Mouse (Mus musculus) right cerebral cortex, adult 2 months (tissue): ENCODE data around the gene Lpar5.
"Not testable (repeated sequence)": the region's sequence is repeated elsewhere in the genome, so short reads cannot be mapped to it uniquely, and the experiment has no call there.

Experiments used
- DNase-seq, 2 experiments: peaks; one replicate each; pipeline ENCODE4 v3.0.0; 2021 to 2022; ENCODE audit warnings: low spot score in 2 of 2

Lpar5 gene

DNA sequence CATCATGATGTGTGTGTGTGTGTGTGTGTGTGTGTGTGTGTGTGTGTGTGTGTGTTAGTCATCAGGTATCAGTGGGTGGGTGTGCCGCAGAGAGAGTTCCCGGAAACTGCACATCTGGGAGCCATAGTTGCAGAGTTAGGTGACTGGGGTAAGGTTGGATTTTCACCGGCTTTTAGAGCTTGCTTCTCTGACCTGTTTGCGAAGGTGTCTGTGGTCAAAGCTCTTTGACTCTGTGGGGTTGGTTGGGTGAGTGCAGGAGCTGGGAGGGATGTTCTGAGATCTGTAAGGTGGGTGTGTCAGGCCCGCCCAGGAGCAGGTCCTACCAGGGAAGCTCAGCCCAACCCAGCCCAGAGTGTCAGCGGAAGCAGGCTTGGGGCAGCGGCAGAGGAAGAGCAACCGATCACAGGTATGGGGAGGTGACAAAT lies at the start of gene Lpar5:
Gene Lpar5 (plus strand): TSS at position 350 of the 425 bp plus-strand sequence.
- no peak for DNase-seq

GRCm38 (mm10) chr6:125030532-125030931 lies 37.2 kb upstream of the Lpar5 start:
- not testable (repeated sequence) for DNase-seq

DNA sequence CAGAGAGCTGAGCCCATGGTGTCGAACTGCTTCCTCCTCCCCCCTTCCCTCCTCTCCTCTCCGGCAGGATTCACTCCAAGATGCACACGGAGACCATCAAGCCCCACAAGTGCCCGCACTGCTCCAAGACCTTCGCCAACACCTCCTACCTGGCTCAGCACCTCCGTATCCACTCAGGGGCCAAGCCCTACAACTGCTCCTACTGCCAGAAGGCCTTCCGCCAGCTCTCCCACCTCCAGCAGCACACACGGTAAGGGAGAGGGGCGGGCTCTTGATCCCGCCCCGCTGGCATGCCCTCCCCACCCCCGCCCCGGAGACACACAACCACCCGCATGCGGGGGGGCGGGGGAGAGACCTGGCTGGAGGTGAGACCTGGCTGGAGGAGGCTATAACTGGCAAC lies 36.1 kb upstream of the Lpar5 start:
- no peak for DNase-seq

GRCm38 (mm10) chr6:125038666-125039065 lies 29.1 kb upstream of the Lpar5 start:
- no peak for DNase-seq

DNA sequence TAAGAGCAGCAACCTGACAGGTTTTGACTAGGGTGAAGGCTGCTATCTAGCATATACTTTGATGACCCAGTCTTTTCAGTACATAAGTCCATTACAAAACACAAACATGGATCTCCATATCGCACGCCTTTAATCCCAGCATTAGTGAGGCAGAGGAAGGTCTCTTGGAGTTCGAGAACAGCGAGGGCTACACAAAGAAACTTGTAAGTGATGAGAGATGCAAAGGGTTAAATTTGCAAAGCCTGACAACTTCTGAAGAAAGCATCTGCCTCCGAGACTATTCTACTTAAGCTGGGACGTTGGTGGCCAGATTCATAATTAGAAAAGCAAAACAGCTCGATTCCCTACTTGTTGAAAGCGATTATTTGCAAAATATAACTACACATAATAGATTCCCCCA lies 28.6 kb upstream of the Lpar5 start:
- DNase-seq: no peak

GRCm38 (mm10) chr6:125039533-125040153 lies 28.1 kb upstream of the Lpar5 start, which contains the start of gene Ing4:
Ing4 (plus strand) TSS chr6:125039760.
- DNase-seq: peak; percentile 87 to 94

GRCm38 (mm10) chr6:125040221-125040620 lies 27.5 kb upstream of the Lpar5 start:
- no peak for DNase-seq

DNA sequence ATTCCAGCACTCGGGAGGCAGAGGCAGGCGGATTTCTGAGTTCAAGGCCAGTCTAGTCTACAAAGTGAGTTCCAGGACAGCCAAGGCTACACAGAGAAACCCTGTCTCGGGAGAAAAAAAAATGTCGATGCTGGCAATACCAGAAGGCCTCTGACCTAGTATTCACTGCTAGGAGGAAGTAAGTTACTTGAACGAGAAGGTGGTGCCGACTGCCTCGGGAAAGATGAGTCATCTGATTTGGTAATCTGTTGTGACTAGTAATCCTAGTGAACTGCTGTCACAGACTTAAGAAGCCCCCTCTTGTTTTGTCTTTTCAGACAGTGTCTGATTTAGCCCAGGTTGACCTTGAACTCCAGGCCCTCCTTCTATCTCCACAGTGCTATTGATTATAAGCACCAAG lies 26.7 kb upstream of the Lpar5 start:
- no peak for DNase-seq

DNA sequence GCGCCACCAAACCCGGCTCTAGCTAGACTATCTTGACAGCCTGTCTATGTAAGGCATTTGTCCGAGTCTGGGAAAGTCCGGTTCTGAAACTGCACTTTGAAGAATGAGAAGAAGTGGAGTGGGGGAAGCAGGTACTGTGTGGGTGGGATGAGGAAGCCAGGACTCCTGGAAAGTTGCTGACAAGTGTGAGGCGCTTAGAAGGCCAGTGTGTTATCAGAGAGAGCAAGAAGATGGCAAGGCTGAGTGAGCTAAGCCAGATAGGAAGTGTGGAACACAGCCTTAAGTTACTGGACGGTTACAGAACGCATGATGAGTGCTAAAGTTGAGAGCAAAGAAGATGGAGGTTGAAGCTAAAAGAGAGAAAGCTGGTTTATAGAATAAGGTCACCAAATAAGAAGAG lies 25.6 kb upstream of the Lpar5 start:
- no peak for DNase-seq

GRCm38 (mm10) chr6:125046691-125047090 lies 21.0 kb upstream of the Lpar5 start:
- peak; percentile 78 for DNase-seq

DNA sequence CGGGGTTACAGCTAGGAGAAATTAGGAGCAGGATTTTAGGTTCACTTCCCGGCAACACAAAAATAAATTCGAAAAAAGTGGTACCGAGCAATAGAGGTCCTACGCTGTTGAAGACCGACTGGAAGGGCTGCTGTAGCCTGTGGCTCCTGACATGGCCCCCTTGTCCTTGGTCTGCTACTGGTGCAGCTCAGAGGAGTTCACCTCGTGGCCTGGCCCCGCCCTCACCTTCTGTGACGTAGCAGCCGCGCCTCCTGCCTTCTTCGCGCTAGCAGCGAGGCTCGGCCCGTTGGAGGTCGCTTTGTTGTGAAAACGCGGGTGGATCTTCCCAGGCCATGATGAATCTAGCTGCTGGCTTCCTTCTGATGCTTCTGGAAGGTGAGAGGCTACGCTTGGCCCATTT lies 18.0 kb upstream of the Lpar5 start, which contains the start of gene Acrbp:
Gene Acrbp (plus strand): TSS at position 12 of the 400 bp plus-strand sequence.
- DNase-seq: no peak

- no peak for DNase-seq
Observed at GRCm38 (mm10) chr6:125051237-125051636, 16.5 kb upstream of the Lpar5 start.

- DNase-seq: no peak
Observed at GRCm38 (mm10) chr6:125061493-125061892, 6.2 kb upstream of the Lpar5 start.

GRCm38 (mm10) chr6:125062511-125062910 lies 5.2 kb upstream of the Lpar5 start:
- DNase-seq: no peak

GRCm38 (mm10) chr6:125063906-125064305 lies 3.8 kb upstream of the Lpar5 start:
- no peak for DNase-seq

- DNase-seq: not testable (repeated sequence)
Observed at GRCm38 (mm10) chr6:125065223-125065622, 2.5 kb upstream of the Lpar5 start.

- DNase-seq: peak in 1 of 2 experiments; percentile 21
Observed at GRCm38 (mm10) chr6:125071170-125071895, 3.6 kb downstream of the Lpar5 start.

DNA sequence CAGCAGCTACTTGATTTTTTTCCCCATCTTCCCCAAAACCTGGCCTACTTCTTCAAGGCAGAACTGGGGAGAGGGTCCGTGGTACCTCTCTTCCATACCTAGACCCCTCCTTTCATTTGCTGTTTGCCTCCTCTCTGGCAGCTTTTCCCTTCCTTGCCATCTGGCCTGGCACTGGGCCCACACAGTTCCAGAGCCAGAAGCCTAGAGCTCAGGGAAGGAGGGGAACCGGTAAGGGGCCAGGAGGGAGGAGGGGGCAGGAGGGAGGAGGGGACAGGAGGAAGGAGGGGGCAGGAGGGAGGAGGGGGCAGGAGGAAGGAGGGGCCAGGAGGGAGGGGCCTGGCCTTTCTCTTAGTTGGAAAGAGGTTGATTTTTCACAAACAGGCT lies 4.2 kb downstream of the Lpar5 start:
- peak; percentile 35 to 51 for DNase-seq

- DNase-seq: no peak
Observed at GRCm38 (mm10) chr6:125073825-125074224, 6.1 kb downstream of the Lpar5 start.

DNA sequence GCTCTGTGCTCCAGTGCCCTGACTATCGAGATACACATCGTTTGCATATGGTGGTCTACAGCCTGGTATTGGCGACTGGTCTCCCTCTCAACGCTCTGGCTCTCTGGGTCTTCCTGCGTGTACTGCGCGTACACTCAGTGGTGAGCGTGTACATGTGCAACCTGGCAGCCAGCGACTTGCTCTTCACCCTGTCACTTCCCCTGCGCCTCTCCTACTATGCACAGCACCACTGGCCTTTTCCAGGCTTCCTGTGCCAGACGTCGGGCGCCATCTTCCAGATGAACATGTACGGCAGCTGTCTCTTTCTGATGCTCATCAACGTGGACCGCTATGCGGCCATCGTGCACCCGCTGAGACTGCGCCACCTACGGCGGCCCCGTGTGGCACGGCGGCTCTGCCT lies 13.7 kb downstream of the Lpar5 start:
- no peak for DNase-seq

- DNase-seq: peak; percentile 72 to 78
Observed at GRCm38 (mm10) chr6:125081797-125082560, 14.3 kb downstream of the Lpar5 start.

DNA sequence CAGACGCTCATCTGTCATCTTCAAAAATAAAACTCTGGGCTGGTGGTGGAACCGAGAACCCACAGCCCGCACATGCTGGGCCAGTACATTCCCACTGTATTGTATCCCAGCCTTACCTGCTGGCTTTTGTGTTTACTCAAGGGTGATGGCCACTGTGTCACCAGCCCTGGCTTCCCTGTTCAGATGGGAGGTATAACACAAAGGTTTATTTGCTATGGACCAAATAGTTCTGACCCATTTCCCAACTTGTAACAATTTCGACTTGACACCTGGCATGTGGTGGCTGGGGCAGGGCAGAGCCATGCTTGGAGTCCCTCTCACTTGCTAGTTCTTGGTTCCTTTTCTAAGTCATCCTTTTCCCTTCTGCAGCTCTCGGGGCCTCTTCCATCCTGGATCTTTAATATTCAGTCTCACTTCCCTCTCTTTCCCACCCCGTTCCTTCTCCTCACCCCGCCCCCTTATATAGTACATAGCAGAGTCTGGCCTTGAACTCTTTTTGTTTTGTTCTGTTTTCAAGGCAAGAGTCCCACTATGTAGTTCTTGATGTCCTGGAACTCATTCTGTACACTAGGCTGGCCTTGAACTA lies 15.2 kb downstream of the Lpar5 start:
- no peak for DNase-seq
